20 mouse cellular contexts compared by ENCODE assay signal in the genomic region with DNA sequence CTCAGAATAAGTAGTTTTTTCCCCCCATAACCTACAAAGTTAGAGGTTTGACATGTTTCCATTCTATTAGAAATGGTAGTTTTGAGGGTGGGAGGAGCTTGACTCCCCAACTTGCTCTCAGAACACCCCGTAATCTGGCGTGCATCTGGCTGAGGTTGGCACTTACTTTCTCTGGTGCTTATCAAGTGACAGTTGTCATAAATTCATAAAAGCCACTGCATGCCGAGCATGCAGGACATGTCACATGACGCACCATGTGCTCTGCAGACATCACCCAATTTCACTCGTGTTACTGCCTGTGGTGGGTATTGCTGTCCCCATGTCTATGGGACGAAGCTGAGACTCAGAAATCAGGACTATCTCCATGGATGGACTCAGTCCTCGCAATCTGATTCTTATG. TPM values are rescaled to one million over a fixed set of nuclear protein-coding genes. Genes with fewer than 3 reads are reported as not detected.
"Had no signal": no experiment of that assay in that cellular context is flagged by ENCODE, and none has a peak within 500 bp of the region (broad histone marks: within the 10 kb centered on the region; RNA-seq: fewer than 3 reads in every experiment).

No protein-coding gene starts in this region.

- H3K27ac ChIP-seq: midbrain, embryonic 10.5 days; midbrain, embryonic 12.5 days; midbrain, embryonic 15.5 days; neural tube, embryonic 12.5 days; stomach, embryonic 15.5 days; stomach, postnatal 0 days had no signal

- H3K36me3 ChIP-seq: midbrain, embryonic 10.5 days; midbrain, embryonic 12.5 days; midbrain, embryonic 15.5 days; neural tube, embryonic 12.5 days; stomach, embryonic 15.5 days had no signal

- H3K4me3 ChIP-seq: megakaryocyte, embryonic 14.5 days; midbrain, embryonic 10.5 days; midbrain, embryonic 12.5 days; midbrain, embryonic 15.5 days; neural tube, embryonic 12.5 days; stomach, embryonic 15.5 days had no signal

- H3K9ac ChIP-seq: lung, embryonic 14.5 days; midbrain, embryonic 12.5 days; midbrain, embryonic 15.5 days; neural tube, embryonic 12.5 days; stomach, embryonic 15.5 days had no signal

- H3K4me2 ChIP-seq: lung, embryonic 14.5 days; midbrain, embryonic 12.5 days; midbrain, embryonic 15.5 days; neural tube, embryonic 12.5 days; stomach, embryonic 15.5 days had no signal

- H3K9me3 ChIP-seq: megakaryocyte, embryonic 14.5 days; midbrain, embryonic 10.5 days; midbrain, embryonic 12.5 days; midbrain, embryonic 15.5 days; neural tube, embryonic 12.5 days; stomach, embryonic 15.5 days had no signal

- ATAC-seq: midbrain, embryonic 15.5 days had no signal

- H3K27me3 ChIP-seq: megakaryocyte, embryonic 14.5 days; midbrain, embryonic 12.5 days; midbrain, embryonic 15.5 days; neural tube, embryonic 12.5 days; stomach, embryonic 15.5 days had no signal

- DNase-seq: lung, adult 18-20 months; lung, embryonic 14.5 days; lung, postnatal 10 days; lung, postnatal 4 days; right cerebral cortex, postnatal 14 days; thymus, adult 2 months; thymus, postnatal 25 days; thymus, postnatal 4 days had no signal

- H3K4me1 ChIP-seq: midbrain, embryonic 10.5 days; midbrain, embryonic 12.5 days; neural tube, embryonic 12.5 days; stomach, embryonic 15.5 days had no signal

RNA-seq across cellular contexts. Expression of gene 1810046K07Rik, which starts 18.2 kb away (rescaled TPM):
- total RNA-seq: midbrain, postnatal 0 days; monocyte, adult 5-6 weeks; neutrophil, adult 5-6 weeks had no signal
- polyA plus RNA-seq: lung, embryonic 14.5 days; midbrain, embryonic 10.5 days; midbrain, embryonic 12.5 days; midbrain, embryonic 15.5 days; midbrain, postnatal 0 days; neural tube, embryonic 12.5 days; neural tube, embryonic 14.5 days; urinary bladder, adult 2 months had no signal

RNA-seq across cellular contexts. Expression of gene Colca2, which starts 32.1 kb away (rescaled TPM):
- total RNA-seq: midbrain, postnatal 0 days; monocyte, adult 5-6 weeks; neutrophil, adult 5-6 weeks had no signal
